Mouse (Mus musculus): ENCODE results near the gene B020004J07Rik. TPM values are rescaled to one million over a fixed set of nuclear protein-coding genes. Genes with fewer than 3 reads are reported as not detected.
"Not testable (repeated sequence)": the region's sequence is repeated elsewhere in the genome, so short reads cannot be mapped to it uniquely, and the experiment has no call there.

Gene B020004J07Rik
- polyA plus RNA-seq (2012; rRNA removed) = not detected in 2 replicates

GRCm38 (mm10) chr4:101843923-101844322 is at the start of gene B020004J07Rik:
Gene B020004J07Rik (minus strand): TSS chr4:101844023.
- not testable (repeated sequence) for DNase-seq (ENCODE audit: extremely low spot score in 1 of 2, low spot score in 1 of 2)

DNA sequence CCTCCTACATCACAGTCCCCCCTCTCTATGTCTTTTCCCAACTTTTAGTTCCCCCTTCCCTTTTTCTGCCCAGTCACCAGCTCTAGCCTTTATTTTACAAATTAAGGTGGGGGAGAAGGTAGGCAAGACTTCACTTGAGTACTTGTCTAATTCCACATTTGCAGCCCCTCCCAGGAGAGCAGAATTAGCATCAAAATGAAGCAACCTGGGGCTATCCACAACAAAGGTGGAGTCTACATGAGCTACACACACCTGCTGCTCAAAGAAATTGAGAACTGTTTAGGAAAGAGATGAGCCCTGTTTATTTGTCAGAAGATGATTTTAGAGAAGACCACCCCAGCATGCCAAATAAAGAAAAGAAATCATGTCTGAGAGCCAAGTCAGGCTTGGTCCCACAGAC is 45.6 kb upstream of the B020004J07Rik start:
- DNase-seq (ENCODE audit: extremely low spot score in 1 of 2, low spot score in 1 of 2) = no peak

DNA sequence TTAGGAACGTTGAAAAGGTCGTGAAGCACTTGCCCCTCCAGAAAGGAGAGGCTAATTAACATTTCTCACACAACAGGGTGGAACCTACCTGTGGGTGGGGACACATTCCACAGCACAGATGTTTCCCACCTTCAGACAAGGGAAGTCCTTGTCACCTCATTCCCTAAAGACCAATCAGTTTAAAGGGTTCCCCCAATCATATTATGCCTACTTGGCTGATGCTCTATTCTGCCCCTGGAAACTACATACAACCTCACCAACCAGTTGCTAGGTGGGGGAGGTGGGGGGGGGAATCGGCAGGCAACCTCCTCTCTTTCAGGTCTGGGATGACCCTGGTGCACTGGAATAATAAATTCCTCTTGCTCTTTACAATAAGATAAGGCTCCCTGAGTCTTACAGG is 39.8 kb upstream of the B020004J07Rik start:
- DNase-seq (ENCODE audit: extremely low spot score in 1 of 2, low spot score in 1 of 2) = no peak

GRCm38 (mm10) chr4:101875687-101876086 is 31.9 kb upstream of the B020004J07Rik start:
- not testable (repeated sequence) for DNase-seq (ENCODE audit: extremely low spot score in 1 of 2, low spot score in 1 of 2)

- DNase-seq (ENCODE audit: extremely low spot score in 1 of 2, low spot score in 1 of 2) = not testable (repeated sequence)
Measured at GRCm38 (mm10) chr4:101872031-101872430, 28.2 kb upstream of the B020004J07Rik start.

GRCm38 (mm10) chr4:101862289-101862688 is 18.5 kb upstream of the B020004J07Rik start:
- DNase-seq (ENCODE audit: extremely low spot score in 1 of 2, low spot score in 1 of 2) = no peak

DNA sequence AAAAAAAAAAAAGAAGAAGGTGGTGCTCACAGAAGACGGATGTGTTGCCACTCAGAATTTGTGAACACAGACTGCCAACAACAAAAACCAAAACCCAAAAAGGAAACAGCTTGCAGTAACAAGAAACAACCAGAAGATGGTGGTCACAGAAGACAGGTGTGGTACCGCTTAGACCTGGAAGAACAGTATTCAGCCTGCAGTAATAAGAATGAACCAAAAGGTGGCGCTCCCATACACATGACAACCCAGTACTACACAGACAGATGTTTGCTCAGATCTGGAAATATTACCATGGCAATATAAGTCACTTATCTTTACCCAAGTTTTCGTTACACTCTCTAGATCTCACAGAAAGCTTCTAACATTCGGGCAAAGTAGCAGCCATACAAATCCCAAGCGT is 17.1 kb upstream of the B020004J07Rik start:
- peak; percentile 9 to 68 for DNase-seq (ENCODE audit: extremely low spot score in 1 of 2, low spot score in 1 of 2)

DNA sequence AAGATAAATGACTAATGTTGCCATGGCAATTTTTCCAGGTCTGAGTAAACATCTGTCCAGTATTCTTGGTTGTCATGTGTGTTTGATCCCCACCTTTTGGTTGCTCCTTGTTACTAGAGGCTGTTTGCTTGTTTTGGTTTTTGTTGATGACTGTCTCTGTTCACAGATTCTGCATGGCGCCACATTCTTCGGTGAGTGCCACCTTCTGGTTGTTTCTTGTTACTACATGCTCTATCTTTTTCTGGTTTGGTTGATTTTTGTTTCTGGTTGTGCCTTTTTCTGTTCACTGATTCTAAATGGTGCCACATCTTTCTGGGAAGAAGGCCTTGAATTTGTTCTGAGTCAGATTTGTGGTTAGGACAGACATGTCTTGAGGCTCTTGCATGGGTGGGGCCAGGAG is 7.1 kb upstream of the B020004J07Rik start:
- DNase-seq (ENCODE audit: extremely low spot score in 1 of 2, low spot score in 1 of 2) = no peak

Other genes with a start within 250 kb of the B020004J07Rik start
- 38.8 and 39.0 TPM in 2 replicates for gene Leprot, start 196.3 kb downstream of the B020004J07Rik start, polyA plus RNA-seq (2012; rRNA removed)
- 1.5 and 2.2 TPM in 2 replicates for gene Lepr, start 126.6 kb downstream of the B020004J07Rik start, polyA plus RNA-seq (2012; rRNA removed)
- gene C130073F10Rik, start 49.8 kb upstream of the B020004J07Rik start, polyA plus RNA-seq (2012; rRNA removed) = not detected in 2 replicates
- not detected in 2 replicates for gene Gm12800, start 65.1 kb upstream of the B020004J07Rik start, polyA plus RNA-seq (2012; rRNA removed)
- not detected in 2 replicates for gene Gm12794, start 96.4 kb upstream of the B020004J07Rik start, polyA plus RNA-seq (2012; rRNA removed)
- gene Gm12790, start 137.0 kb upstream of the B020004J07Rik start, polyA plus RNA-seq (2012; rRNA removed) = not detected in 2 replicates
- gene Gm12789, start 142.6 kb upstream of the B020004J07Rik start, polyA plus RNA-seq (2012; rRNA removed) = not detected in 2 replicates
- 66.7 and 82.2 TPM in 2 replicates for gene Pde4b, start 243.5 kb upstream of the B020004J07Rik start, polyA plus RNA-seq (2012; rRNA removed)

Measured in frontal cortex, adult 2 months (tissue).